10 mouse cellular contexts compared by ENCODE assay signal in genomic region chr10:121796027-121796802, GRCm38 (mm10). TPM values are rescaled to one million over a fixed set of nuclear protein-coding genes. Genes with fewer than 3 reads are reported as not detected.
A peak's percentile ranks its signal among the peaks of the same experiment; 100 is the strongest.
DNase-seq lines count a peak whose midpoint lies in the region; ATAC-seq lines count a peak whose summit lies in the region.
"Had no signal": no experiment of that assay in that cellular context is flagged by ENCODE, and none has a peak within 500 bp of the region (broad histone marks: within the 10 kb centered on the region; RNA-seq: fewer than 3 reads in every experiment).

No protein-coding gene starts in this region.

- 79% methylated on average over 8 of the region's 8 CpGs for WGBS in heart, embryonic 10.5 days
- WGBS in liver, embryonic 12.5 days (ENCODE audit: insufficient replicate concordance), result 56% methylated on average over 8 of the region's 8 CpGs

- no peaks in the 10 kb centered on the region for H3K9me3 ChIP-seq in heart, embryonic 10.5 days
- H3K9me3 ChIP-seq in liver, embryonic 12.5 days (replicated peaks), result no peaks in the 10 kb centered on the region
- H3K9me3 ChIP-seq: limb, embryonic 15.5 days had no signal

- H3K27ac ChIP-seq in heart, embryonic 10.5 days, result no peak overlapping the region
- H3K27ac ChIP-seq in liver, embryonic 12.5 days, result no peak overlapping the region
- H3K27ac ChIP-seq: limb, embryonic 15.5 days had no signal

- no peaks in the 10 kb centered on the region for H3K27me3 ChIP-seq in heart, embryonic 10.5 days (ENCODE audit: insufficient read depth, poor library complexity, severe bottlenecking)
- H3K27me3 ChIP-seq in liver, embryonic 12.5 days (replicated peaks), result no peaks in the 10 kb centered on the region
- H3K27me3 ChIP-seq: limb, embryonic 15.5 days; Patski had no signal

- H3K9ac ChIP-seq in liver, embryonic 12.5 days, result no peak overlapping the region
- H3K9ac ChIP-seq: limb, embryonic 15.5 days had no signal

- no peaks in the 10 kb centered on the region for H3K4me1 ChIP-seq in heart, embryonic 10.5 days
- 0 out of 2 replicates have a peak, but pooled peaks cover 3% of the 10 kb centered on the region for H3K4me1 ChIP-seq in liver, embryonic 12.5 days
- H3K4me1 ChIP-seq: limb, embryonic 15.5 days had no signal

- peaks cover 11% of the 10 kb centered on the region; the same call in 1 of the 2 replicates for H3K36me3 ChIP-seq in heart, embryonic 10.5 days
- no peaks in the 10 kb centered on the region for H3K36me3 ChIP-seq in liver, embryonic 12.5 days

- DNase-seq in heart, embryonic 10.5 days (ENCODE audit: low spot score), result peak; percentile 67
- no peak for DNase-seq in heart, postnatal 4 days
- peak; percentile 31 for DNase-seq in adipocyte (ENCODE audit: low spot score)
- no peak for DNase-seq in frontal cortex, postnatal 25 days (ENCODE audit: low spot score in 2 of 2)
- DNase-seq in layer of hippocampus, adult 9-11 months, result no peak
- no peak for DNase-seq in frontal cortex, postnatal 10 days (ENCODE audit: low spot score in 2 of 2)

- no peak overlapping the region for H3K4me2 ChIP-seq in liver, embryonic 12.5 days
- H3K4me2 ChIP-seq: limb, embryonic 15.5 days had no signal

- ATAC-seq in liver, embryonic 12.5 days, result peak; percentile 52; the same call in 1 of the 2 replicates
- ATAC-seq in neutrophil, adult 5-6 weeks (ENCODE audit: extremely low read depth, insufficient number of reproducible peaks, low FRiP score, poor library complexity, severe bottlenecking), result peak; percentile 98
- ATAC-seq: Patski had no signal

- no peak overlapping the region for H3K4me3 ChIP-seq in heart, embryonic 10.5 days
- H3K4me3 ChIP-seq in liver, embryonic 12.5 days, result no peak overlapping the region
- H3K4me3 ChIP-seq: limb, embryonic 15.5 days had no signal

RNA-seq across cellular contexts. Expression of gene BC048403, which starts 56.5 kb away (rescaled TPM):
- polyA plus RNA-seq in heart, embryonic 10.5 days (2016; fragmentation: Nextera tagmentation; extraction: Ambion mirVana), result 3.1 and 3.9 TPM in 2 replicates
- total RNA-seq in heart, postnatal 4 days (2021), result 1 to 10 TPM; 2.7 to 2.9 TPM
- polyA plus RNA-seq in liver, embryonic 12.5 days (2016; fragmentation: Nextera tagmentation; extraction: Ambion mirVana), result 2.8 and 3.1 TPM in 2 replicates
- 6.8 and 7.5 TPM in 2 replicates for total RNA-seq in neutrophil, adult 5-6 weeks (2017)

Comparison
In these comparisons a context has a peak if more than half of its experiments do, and no peak if none do; other contexts are left out.
1. DNase-seq: peak in heart, embryonic 10.5 days (single experiment) and adipocyte (single experiment); none in heart, postnatal 4 days (single experiment), frontal cortex, postnatal 25 days (0 of 2), layer of hippocampus, adult 9-11 months (single experiment) and frontal cortex, postnatal 10 days (0 of 2).